Mouse (Mus musculus) cerebellum, adult 9-10 months (tissue): ENCODE results near the gene Ankrd66.
"Not testable (repeated sequence)": the region's sequence is repeated elsewhere in the genome, so short reads cannot be mapped to it uniquely, and the experiment has no call there.

ENCODE experiments used
- DNase-seq: peaks from one replicate; pipeline ENCODE4 v3.0.0; 2022

Gene Ankrd66

GRCm38 (mm10) chr17:43543539-43543938, at the start of gene Ankrd66:
TSS of gene Ankrd66 (minus strand) at chr17:43543639.
- no peak for DNase-seq

GRCm38 (mm10) chr17:43592296-43593291, 49.2 kb upstream of the Ankrd66 start:
- no peak for DNase-seq

DNA sequence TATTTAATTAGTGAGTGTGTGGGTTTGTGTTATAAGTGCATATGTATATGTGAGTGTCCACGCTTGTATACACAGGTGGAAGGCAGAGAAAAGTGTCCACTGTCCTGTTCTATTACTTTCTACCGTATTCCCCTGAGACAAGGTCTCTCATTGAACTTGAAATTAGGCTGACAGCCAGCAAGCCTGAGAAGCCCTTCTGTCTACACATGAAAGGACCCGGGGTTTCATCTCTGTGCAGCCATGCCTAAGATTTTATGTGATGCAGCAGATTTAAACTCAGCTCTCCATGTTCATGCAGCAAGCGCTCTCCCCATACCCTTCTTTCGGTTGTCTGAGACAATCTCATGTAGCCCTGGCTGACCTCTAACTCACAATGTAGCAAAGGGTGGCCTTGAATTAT, 47.1 kb upstream of the Ankrd66 start:
- DNase-seq, result no peak

DNA sequence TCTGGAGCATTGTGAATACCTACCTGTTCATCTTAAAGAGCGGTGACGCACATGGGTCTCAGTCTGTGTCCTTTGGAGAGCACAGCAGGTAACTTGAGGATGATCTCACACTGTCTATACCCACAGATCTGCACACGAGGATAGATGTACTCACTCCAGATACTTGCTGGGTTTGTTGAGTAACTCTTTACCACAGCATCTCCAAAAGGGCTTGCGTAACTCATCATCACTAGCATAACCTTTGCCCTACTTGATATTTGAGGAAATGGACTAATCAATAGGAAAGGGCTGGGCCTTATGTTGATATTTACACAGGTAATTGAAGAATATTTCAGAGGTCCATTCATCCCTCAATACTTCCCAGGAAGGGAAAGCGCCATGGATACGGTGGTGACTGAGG, 46.3 kb upstream of the Ankrd66 start:
- no peak for DNase-seq

GRCm38 (mm10) chr17:43587278-43587677, 43.8 kb upstream of the Ankrd66 start:
- DNase-seq, result no peak

DNA sequence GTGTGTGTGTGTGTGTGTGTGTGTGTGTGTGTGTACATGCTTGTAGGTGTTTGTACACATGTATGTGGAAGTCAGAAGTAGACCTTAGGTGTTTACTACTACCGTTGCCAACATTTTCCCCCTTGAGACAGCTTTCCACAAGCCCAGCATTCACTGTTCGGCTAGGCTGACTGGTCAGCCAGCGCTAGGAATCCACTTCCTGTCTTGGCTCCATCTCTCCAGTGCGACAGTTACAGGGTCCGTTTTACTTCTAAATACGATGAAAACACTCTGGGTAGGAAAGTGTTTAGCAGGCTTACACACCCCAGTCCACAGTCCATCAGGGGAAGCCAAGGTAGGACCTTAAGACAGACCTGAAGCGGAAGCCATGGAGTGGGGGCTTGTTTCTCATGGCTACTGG, 41.3 kb upstream of the Ankrd66 start:
- no peak for DNase-seq

- DNase-seq, result no peak
Measured at GRCm38 (mm10) chr17:43581012-43581467, 37.6 kb upstream of the Ankrd66 start.

- DNase-seq, result no peak
Measured at GRCm38 (mm10) chr17:43580456-43580855, 37.0 kb upstream of the Ankrd66 start.

GRCm38 (mm10) chr17:43573624-43574073, 30.2 kb upstream of the Ankrd66 start:
- DNase-seq, result peak; percentile 11

DNA sequence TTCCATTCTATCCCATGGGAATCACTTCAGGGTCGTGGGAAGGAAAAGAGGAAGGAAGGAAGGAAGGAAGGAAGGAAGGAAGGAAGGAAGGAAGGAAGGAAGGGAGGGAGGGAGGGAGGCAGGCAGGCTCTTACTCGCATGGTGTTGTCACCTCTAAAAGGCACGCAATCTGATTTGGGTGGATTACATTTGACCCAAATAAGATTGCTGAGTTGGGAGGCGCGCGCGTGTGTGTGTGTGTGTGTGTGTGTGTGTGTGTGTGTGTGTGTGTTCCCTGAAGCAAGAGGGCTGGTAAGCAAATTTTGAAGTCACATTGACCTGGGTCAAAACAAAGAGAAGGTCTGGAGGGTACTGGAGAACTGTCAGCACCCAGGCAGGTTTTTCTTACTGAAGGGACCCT, 25.8 kb upstream of the Ankrd66 start:
- no peak for DNase-seq

DNA sequence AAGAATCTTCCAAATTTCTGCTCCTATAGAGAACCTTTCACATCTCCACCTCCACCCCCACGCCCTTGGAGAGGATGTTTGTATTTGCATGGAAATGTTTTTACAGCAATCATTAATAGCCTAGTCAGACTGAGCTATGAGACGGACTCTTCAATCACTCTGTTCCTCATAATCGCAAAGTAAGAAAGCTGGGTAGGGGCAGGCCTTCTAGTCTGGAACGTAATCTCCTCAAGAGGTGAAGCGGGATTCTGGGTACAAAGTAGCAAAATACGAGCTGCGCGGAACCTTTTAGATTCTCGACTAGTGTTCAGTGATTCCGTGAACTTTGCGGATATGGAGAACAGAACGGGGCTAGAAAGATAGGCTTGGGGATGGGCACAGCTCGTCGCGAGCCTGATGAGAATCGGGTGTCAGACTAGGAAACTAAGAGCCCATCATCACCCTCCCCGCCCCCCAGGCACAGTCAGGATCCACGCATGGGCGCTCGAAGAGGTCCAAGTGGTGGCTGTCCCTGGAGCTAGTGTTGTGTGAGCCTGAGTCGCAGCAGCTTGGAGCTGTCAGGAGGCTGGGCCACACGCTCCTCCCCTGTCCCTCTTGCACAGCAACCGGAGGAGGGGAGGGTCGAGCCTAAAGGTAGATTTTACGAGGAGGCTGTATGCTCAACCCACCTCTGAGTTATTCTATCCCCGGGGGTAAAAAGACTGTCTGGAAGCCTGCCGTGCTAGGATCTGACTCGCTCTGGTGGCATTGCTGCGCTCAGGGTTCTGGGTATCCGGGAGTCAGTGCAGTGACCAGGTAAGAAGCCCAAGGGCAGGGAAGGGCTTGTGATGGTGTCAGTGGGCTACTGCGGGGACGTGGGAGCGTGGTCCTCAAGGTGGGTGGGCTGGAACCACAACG, 24.8 kb upstream of the Ankrd66 start, which contains the start of gene Pla2g7:
TSS of gene Pla2g7 (plus strand) at position 107 of the 897 bp plus-strand sequence.
- peak; percentile 9 for DNase-seq

- DNase-seq, result no peak
Measured at GRCm38 (mm10) chr17:43567593-43567991, 24.2 kb upstream of the Ankrd66 start.

GRCm38 (mm10) chr17:43563192-43563987, 20.0 kb upstream of the Ankrd66 start:
- DNase-seq, result no peak

GRCm38 (mm10) chr17:43558678-43559077, 15.2 kb upstream of the Ankrd66 start:
- DNase-seq, result no peak

GRCm38 (mm10) chr17:43557541-43558090, 14.2 kb upstream of the Ankrd66 start:
- DNase-seq, result no peak

- DNase-seq, result no peak
Measured at GRCm38 (mm10) chr17:43557104-43557503, 13.7 kb upstream of the Ankrd66 start.

- no peak for DNase-seq
Measured at GRCm38 (mm10) chr17:43554516-43555403, 11.3 kb upstream of the Ankrd66 start.

GRCm38 (mm10) chr17:43551122-43551630, 7.7 kb upstream of the Ankrd66 start:
- DNase-seq, result no peak

DNA sequence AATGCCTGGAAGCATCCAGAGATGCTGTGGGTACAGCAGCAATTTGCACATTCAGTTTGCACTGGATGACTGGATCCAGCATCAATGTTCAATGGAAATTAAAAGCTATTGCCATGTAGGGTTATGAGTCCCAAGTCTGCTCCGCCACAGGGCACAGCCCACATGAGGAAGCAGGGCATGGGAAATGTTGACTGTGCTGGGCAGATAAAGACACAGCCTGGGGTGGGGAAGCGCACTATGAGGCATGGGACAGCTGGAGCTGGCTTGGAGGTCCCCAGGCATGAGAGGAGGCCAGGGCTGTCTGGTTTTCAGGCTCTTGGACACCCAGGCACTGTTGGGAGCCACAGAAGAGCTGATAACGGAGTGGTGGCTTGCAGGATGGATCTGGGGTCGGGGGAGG, 601 bp upstream of the Ankrd66 start:
- no peak for DNase-seq

GRCm38 (mm10) chr17:43538767-43539166, 4.7 kb downstream of the Ankrd66 start:
- no peak for DNase-seq

DNA sequence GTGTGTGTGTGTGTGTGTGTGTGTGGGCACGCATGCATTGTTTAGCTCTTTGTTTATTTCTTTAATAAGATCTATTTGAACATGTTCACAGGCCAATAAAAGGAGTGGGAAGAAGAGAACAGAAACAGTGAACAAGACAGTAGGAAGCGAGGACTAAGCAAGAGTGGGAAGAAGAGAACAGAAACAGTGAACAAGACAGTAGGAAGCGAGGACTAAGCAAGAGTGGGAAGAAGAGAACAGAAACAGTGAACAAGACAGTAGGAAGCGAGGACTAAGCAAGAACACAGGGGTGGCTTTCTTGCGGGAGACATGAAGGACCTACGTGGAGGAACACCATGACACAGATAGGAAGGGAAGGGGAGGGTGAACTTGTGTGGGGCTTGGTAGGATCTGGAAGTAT, 6.6 kb downstream of the Ankrd66 start:
- not testable (repeated sequence) for DNase-seq
